Mouse (Mus musculus) heart, adult 2 months (tissue): ENCODE measurements around the gene Zbtb3.

Experiments used
- CTCF ChIP-seq: fragments of 200-600 bp; IDR thresholded peaks from 2 replicates; pipeline ENCODE4 v1.8.1; 2022; ENCODE audit warnings: antibody characterized with exemption, mild to moderate bottlenecking, moderate library complexity
- EP300 ChIP-seq: fragments of 200-500 bp; IDR thresholded peaks from 2 replicates; pipeline ENCODE4 v1.6.1; 2011; ENCODE audit warnings: low read depth, low read length, control low read depth; ENCODE audit not compliant: insufficient read depth

DNA sequence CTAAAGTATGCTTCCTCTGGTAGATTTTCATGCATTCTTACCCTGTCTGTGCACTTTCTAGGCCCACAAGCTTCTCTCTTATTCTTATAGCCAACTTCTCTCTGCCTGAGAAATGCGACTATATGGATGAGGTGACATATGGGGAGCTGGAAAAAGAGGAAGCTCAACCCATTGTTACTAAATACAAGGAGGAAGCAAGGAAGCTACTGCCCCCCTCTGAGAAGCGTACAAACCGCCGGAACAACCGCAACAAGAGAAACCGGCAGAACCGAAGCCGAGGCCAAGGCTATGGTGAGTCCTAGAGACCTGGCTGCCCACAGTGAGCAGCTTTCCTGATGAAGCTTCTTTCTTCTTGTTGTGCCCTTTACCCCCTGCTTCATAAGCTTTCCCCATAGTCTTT, 27.3 kb downstream of the Zbtb3 start, which contains the start of gene AC129217.1:
- TF ChIP-seq CTCF (no peak), EP300 (no peak)
